Mouse (Mus musculus): Measurements from ENCODE around the gene Ulk4. TPM values are rescaled to one million over a fixed set of nuclear protein-coding genes. Genes with fewer than 3 reads are reported as not detected.

Ulk4 gene
- polyA plus RNA-seq (2012; rRNA removed) = 7.4 and 9.8 TPM in 2 replicates

DNA sequence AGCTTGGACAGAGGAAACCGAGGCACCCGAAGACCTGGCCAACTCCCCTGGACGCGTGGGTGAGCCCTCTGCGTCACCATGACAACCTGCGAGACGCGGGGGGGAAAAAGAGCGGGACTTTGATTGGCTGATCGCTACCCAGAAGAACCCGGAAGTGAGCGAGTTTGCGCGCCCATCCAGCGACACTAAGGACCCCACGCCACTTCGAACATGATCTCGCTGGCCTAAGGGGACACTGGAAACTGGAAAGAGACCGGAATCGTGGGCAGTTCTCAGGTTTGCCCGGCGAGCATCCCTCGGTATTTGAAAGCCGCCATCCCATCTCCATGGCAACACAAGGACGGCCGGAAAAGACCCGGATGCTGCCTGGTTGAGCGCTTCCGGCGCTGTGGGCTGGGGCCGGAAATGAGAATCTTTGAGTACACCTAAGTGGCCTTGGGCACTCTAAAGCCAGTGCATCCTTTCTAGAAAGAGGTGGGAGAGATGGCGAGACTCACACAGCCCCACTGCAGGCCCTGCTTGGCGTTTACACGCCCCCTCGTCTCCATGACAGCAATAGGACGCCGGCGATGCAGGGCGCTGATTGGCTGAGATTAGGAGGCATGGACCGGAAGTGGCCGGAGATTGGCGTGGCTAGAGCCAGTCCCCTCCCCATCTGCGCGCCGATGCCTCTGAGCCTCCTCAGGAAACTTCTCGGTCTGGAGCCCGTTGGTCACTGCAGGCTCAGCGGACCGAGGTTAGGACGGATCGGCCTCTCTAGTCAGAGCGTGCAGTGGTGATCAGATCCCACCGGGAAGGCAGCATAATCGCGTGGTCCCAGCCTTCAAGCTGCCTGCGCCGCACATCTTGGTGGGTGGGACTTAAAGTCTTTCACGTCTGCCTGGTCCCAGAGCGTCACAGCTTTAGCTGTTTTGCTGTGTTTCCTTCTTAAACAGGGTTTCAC is at the start of gene Ulk4:
TSS of gene Ulk4 (minus strand) at position 80 of the 943 bp plus-strand sequence.
- DNase-seq (ENCODE audit: low read depth) = peak; percentile 60

DNA sequence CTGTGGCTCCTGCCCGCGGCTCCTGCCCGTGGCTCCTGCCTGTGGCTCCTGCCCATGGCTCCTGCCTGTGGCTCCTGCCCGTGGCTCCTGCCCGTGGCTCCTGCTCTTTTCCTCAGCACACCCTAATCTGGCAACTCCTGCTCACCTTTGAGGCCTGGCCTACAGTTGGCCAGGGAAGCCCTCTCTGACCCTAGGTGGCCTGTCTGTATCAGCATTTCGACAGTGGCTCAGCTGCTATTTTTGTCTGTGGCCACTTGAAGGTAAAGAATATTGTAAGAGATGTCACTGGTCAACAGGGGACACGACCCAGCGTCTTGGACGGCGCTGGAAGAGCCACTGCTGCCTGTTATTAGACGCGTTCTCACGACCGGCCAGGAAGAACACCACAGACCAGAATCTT is 45.0 kb upstream of the Ulk4 start:
- DNase-seq (ENCODE audit: low read depth) = no peak

DNA sequence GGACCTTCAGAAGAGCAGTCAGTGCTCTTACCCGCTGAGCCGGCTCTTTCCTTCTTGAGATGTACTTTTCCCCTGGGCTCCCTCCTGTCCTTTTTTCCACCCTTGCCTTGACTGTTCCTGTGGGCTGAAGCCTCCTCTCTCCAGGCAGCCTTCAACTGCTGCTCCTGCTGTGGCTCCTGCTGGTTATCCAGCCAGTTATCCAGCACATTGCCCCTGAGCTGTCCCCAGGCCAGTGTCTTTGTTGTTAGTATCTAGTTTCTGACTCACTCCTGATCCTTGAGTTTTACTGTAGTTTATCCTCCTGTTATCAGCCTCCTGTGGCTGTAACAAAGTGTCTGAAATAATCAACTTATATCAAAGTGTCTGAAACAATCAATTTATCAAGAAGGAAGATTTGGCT is 44.1 kb upstream of the Ulk4 start:
- no peak for DNase-seq (ENCODE audit: low read depth)

DNA sequence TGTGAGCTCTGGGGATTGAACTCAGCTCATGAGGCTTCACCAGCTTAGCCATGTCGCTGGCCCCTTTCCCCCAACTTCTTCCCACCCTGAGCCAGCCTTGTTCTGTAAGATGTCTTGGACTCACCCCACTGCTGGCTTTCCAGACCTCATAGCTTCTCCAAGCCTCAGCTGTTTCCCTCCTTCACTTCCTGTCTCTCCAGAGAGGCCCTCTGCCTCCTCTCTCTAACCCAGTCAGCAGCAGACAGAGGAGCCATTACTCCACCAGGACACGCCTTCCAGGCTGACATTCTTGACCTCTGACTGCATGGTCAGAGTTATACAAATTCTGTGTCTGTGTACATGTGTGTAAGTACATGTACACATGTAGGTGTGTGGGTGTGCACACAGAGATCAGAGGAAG is 43.4 kb upstream of the Ulk4 start:
- DNase-seq (ENCODE audit: low read depth) = no peak

DNA sequence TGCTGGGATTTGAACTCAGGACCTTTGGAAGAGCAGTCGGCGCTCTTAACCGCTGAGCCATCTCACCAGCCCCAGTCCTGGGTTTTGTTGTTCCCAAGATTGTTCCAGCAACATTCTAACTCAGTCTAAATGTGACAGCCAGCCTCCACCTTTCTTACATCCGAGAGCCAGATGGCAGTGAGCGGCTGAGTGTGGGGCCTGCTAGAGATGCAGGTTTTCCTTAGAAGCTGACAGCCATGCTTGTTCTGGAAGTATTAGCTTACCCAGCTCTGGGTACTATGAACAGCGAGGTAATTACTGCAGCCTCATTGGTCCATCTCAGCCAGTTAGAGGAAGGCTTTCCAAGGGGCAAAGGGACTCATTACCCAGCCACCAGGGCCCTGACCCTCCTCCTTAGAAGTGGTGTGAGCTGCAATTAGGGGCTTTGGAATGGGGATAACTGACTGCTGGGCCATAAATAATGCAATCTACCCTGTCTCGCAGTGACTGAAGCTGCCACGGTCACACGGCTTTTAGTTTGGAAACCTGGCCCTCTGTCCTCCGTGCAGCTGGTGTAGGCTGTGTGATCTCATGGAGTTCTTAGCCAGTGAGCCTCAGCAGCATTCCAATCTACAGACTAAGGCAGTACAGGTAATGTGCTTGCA is 42.4 kb upstream of the Ulk4 start:
- no peak for DNase-seq (ENCODE audit: low read depth)

DNA sequence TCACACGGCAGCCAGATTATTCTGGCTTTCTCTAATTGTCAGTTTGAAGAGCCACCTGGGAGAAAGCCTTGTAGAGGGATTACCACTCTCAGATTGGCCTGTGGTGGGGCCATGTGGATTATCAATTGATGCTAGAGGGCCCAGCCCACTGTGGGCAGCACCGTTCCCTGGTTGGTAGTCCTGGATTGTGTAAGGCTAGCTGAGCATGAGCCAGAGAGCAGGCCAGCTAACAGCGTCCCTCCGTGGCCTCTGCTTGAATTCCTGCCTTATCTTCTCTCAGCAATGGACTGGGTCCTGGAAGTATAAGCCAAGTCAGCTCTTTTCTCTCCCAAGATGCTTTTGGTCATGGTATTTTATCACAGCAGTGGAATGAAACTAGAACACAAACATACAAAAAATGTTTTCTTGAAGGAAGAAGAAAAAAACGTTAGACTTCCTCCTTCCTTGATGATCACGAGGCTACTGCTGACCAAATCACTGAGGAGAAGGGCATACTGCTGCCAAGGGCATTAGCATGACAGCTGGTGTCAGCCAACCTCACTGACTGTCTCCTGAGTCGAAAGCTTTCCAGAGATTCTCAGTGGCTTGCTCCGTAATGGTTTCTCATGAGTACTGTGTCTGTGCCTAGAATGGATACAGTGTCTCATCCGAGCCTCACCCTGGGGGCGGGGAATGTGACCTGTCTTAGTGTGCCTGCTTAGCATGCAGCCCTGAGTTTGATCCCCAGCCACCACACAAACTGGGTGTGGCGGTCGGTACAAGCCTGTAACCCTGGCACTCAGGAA is 39.8 kb upstream of the Ulk4 start:
- DNase-seq (ENCODE audit: low read depth) = no peak

DNA sequence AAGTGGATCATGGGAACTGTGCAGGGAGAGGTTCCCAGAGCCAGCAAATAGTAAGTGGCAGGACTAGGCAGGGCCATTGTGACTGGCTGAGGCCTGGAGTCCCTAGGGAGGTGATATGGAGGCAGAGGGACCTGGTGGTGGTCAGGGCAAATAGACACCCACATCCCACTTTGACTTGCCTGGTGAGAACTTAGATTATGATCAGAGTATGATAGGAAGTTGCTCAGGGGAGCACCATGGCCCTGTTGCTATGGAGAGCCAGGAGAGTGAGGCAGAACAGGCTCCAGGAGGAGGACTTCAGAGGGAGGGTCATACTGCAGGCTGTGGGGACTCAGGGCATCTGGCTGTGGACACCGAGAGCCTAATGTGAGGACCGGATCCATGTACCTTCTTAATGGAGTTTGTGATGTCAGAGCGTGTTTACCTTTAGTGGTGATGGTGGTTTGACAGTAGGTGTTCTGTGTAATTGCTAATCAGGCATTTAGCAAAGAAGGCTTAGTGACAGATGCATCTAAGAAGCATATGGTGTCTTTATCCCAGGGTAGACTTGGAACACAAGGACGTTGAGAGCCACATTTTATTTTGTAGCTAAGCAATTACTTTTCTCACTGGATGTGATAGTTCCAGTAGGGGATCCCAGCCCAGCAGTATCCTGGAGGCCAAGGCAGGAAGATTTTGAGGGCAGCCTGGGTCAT is 39.1 kb upstream of the Ulk4 start:
- DNase-seq (ENCODE audit: low read depth) = no peak

DNA sequence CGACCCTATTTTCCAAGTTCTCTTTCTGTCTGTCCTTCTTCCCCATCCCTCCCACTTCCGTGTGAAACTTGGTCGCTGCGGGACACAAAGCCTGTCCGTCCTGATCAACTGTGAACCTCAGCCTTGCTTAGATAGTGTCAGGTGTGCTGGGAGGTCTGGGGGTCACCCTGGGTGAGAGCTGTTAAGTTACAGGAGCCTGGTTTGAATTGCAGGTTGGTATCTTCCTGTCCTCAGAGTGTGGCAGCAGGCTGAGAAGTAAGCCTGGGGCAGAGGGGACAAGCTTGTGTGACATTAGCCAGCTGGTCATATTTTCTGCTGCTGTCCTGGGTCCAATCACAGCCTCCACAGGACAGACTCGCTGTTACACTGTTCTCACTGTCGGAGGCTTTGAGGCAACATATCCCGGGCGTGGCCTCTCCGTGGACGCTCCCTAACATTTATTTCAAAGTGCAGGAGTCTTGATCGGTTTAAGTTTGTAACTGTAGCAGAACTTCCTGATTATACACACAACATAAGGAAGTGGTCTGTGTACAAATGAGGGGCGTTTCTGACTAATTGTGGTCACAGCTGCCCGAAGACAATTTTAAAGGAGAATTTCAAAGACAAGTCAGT is 37.6 kb upstream of the Ulk4 start:
- no peak for DNase-seq (ENCODE audit: low read depth)

DNA sequence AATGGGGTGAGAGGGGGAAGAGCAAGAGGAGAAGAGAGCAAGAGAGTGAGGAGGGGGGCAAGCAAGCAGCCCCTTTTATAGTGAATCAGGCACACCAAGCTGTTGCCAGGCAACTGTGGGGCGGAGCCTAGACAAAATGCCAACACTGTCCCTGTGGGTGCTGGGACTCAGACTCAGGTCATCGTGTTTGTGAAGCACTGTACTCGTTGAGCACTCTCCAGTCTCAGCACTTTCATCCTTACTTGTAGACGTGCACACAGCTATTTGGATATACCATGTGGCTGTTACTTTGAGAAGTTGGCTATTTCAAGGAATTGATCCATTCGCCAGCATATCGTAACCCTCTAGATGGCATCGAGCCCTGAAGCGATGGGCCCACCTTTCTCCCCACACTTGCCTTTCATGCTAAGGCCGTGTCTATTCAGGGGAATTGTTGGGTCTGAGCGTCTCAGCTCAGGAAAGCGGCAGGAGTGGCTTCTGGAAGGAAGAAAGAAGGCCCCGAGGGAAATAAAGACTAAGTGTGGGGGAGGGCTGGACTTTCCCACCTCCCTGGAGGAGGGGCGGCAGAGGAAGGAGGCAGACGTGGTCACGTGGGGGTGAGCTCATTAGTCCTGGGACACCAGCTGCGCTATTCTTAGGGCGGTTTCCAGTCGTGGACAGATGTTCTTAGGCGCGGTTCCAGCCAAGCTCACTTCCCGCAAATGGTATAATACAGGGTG is 36.8 kb upstream of the Ulk4 start:
- no peak for DNase-seq (ENCODE audit: low read depth)

DNA sequence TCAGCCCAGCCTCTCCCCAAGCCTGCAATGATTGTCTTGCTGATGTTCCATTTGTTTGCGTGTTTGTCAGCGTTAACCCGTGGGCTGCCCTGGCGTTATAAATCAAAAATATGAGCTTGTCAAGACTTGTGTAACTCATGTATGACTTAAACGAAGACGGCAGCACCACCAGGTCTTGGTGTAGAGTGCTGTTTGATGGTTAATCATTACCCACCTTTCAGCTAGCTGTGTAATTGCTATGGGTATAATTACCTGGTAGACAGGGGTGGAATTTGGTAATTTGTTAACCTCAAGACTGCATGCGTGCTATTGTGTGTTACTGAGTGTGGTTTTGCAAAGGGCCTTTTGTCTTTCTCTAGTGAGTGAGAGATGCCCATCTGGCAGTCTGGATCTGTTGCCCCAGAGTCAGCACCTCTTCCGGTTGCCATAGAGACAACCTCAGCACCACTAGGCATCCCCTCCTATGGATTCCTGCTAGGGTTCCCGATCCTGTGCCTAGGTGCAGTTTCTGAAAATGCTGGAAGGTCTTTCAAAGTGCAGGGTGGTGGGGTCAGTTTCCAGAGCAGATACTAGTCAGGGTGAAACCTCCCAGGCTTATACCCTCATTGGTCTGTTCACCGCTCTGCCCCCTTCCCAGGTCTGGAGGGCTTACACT is 35.4 kb upstream of the Ulk4 start:
- DNase-seq (ENCODE audit: low read depth) = no peak

DNA sequence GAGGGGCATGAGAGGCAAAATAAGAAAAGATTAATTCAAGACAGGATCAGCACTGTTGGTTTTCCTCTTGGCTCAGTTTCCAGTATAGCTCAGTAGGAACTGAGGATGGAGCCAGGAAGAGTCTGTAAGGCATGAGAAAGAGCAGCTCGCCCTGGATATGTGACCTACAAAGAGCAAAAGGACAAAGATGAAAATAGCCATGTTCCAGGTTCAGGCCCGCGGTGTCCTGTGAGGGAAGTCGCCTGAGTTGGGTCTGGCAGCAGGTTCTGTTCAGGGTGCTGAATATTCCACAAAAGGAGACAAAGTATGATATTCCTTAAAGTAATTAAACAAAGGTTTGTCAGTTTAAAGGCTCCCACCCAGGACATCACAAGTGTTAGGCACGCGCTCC is 34.8 kb upstream of the Ulk4 start:
- DNase-seq (ENCODE audit: low read depth) = no peak

DNA sequence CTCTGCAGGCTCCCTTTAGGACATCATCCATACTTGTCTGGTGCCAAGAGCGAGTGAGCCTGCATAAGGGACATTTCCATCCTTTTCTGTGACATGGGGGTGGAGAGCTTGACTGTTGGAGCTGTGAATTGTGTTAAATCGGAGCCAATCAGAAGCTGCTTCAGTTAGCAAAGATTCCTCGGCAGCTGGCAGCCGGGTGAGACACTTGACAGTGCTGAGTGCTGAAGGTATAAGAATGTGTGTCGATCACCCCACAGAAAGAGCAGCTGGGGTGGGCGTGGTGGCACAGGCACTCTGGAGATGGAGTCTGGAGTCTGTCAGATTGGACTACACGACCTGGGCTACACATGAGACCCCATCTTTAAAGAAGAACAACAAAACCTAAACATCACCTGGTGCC is 33.5 kb upstream of the Ulk4 start:
- no peak for DNase-seq (ENCODE audit: low read depth)

DNA sequence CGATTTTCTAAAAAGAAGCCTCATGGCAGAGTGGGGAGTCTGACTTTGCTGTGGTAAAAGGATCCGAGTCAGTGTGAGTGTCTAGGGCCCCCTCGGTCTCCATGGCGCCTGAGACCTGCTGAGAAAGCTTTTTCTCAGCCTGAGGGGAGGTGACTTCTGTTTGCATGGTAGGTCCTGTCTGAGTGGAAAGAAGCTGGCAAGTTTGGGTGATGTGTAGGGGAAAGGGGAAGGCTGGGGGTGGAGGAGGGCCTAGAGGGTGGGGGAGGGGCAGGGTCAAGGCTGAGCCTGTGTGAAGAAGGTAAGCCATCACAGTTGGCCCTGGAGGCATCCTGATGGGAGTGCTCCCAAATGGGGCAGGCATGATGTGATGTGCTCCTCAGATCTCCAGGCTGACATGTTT is 32.3 kb upstream of the Ulk4 start:
- DNase-seq (ENCODE audit: low read depth) = no peak

DNA sequence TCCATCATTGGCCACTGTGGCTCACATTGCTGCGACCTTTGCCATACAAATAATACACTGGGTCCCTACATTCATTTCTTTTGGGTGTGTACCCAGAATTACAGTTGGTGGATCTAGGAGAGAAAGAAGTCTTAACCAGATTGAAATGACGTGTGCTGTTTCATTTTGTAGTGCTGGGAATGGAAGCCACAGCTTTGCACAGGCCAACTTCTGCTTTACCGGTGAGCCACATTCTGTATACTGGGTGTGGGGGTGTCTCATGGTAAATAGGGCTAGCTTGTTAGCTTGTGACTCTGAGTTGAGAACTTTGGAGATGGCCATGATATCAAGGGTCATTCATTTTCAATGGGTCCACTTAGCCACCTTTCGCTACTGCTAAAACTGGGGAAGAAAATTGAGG is 28.5 kb upstream of the Ulk4 start:
- no peak for DNase-seq (ENCODE audit: low read depth)

DNA sequence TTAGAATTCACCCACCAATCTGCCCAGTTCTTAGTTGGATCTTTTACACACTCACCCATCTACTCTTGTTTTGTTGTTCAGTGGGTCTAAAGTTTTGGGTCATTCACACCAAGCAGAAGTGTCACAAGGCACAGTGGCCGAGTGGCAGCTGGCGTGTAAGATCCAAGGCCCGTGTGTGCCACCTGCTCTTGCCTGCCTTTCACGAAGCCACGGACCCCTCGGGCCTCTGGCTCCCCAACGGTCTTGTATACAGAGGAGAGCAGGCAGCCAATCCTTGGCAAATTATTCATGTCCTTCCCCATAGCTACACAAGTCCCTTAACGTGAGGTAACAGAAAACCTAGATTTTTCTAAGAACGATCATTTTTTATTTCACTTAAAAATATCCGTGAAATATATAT is 27.5 kb upstream of the Ulk4 start:
- no peak for DNase-seq (ENCODE audit: low read depth)

DNA sequence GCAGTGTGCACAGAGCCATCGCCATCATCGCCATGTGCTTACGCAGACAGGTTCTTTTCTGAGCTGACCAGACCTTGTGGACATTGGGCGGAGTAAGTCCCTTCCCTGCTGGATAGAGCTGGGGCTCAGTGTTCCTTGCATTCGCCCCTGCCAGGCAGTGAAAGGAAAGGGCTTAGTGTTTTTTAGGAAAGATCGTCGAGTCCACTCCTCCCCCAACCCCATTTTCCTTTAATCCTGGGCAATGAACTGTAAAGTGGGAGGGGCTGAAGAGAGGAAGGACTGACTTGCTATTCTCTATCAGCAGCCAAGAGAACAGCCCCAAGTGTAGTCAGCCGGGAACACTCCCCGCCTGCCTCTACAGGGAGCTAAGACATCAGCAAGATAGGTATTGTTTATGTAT is 26.8 kb upstream of the Ulk4 start:
- DNase-seq (ENCODE audit: low read depth) = no peak

DNA sequence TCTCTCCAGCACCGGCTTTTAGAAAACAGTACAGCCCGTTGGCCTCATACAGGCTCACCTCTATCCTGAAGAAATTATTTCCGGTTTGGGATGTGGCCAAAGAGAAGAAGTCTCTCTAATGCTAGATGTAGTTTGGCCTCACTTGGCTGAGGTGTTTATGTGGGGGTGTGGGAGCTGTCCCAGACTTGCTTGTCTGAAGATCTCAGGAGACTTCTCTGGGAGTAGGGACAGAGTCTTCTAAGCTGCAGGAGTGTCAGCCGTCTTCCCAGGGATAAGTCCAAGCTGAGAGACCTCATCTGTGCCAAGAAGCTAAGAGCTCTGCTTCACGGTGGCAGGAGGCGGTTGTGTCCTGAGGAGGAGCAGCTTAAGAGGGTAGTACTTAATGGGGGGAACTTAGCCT is 26.1 kb upstream of the Ulk4 start:
- DNase-seq (ENCODE audit: low read depth) = peak; percentile 93

DNA sequence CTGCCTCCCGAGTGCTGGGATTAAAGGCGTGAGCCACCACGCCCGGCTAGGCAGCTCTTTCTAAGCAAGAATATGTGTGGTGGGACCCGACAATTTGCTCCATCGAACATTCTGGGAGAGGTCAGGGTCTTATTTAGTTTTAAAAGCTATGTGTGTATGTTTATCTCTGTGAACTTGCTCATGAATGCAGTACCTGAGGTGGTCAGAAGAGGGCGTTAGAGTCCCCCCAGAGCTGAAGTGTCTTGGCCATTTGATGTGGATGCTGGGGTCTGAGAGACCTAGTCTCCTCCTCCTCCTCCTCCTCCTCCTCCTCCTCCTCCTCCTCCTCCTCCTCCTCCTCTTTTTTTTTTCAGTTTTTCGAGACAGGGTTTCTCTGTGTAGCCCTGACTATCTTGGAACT is 25.5 kb upstream of the Ulk4 start:
- no peak for DNase-seq (ENCODE audit: low read depth)

DNA sequence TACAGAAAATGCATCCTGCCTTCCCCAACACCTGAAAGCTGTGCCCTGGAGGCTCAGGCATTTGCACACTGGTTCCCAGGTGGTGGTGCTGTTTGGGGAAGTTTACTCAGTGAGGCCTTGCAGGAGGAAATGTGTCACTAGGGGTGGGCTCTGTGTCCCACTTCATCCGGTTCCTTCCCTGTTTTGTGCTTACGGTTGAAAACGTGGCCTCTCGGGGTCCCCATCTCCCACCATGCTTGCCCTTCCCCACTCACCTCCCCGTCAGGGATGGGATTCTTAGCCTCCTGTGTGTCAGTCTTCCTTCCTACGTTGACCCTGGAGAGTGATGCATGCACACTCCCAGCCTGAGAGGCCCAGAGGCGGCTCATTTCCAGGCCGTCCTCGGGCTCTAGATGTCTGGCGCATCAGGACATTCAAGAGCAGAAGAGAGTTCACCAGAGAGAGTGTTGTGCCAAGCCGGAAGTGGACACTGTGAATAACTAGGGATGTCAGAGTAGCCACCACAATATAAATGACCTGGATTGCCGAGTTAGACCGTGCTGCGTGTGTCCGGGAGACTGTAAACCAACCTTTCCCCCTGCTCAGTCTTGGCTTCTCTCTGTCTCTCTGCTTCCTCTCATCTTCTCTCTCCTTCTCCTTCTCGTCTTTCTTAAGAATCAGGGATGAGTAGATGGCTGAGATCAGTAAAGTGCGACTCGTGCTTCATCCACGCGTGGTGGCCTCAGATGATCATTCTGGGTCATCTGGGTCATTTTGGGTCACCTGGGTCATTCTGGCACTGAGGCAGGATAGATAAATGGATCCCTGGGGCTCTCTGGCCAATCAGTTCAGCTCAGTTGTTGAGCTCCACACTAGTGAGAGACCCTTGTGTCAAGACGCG is 24.3 kb upstream of the Ulk4 start:
- no peak for DNase-seq (ENCODE audit: low read depth)

Measured in gonadal fat pad, adult 2 months (tissue).